Mouse (Mus musculus): ENCODE measurements around the gene Lyrm1.

GRCm38 (mm10) chr7:119855031-119855430, 40.6 kb upstream of the Lyrm1 start:
- no peak for TF ChIP-seq POLR2A (IDR thresholded peaks at IDR 0.05; ENCODE audit: extremely low read depth, insufficient read depth, low read length)
- no peak for TF ChIP-seq CTCF (IDR thresholded peaks at IDR 0.05; ENCODE audit: extremely low read depth, insufficient read depth, low read length)

Data from cortical plate, adult 2 months (tissue).